Mouse (Mus musculus): ENCODE measurements at regions not wholly inside any gene's neighbourhood (a gene's known extent, or its start where the extent isn't known, plus 50 kb on each side); places are given as distances from the start of the nearest gene placed in this dataset.

DNA sequence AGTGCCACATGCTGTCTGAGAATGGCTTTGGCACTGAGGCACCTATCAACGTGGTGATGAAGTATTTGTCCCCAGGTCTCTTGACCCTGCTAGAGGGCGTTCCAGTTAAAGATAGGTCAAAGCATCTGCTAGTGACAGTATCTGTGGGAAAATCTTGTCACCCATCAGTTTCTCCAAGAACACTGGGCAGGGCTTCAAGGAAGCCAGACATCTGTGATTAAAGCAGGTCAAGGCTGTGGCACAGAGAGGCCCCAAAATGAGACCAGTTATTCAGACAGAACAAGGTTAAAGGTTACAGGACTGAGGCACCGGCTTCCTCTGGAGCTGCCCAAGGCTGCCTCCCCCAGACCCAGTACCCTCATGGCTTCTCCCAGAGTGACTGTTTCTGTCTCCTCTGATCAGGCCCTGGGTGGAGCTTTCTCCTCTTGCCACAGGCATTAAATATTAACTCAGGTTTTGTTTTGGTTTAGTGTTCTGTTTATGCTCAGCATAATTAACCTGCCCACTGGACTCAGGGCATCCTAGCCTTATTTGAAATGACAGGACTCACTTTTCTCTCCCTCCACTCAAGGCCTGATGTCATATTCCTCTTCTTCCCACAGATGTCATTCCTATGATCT is 128.6 kb downstream of the Tmem17 start:
- in situ Hi-C loops (cut with MboI), result loop anchor here (25.0 kb wide), 1 partner anchor 622 kb away; the partner anchor contains the start of gene Xpo1

DNA sequence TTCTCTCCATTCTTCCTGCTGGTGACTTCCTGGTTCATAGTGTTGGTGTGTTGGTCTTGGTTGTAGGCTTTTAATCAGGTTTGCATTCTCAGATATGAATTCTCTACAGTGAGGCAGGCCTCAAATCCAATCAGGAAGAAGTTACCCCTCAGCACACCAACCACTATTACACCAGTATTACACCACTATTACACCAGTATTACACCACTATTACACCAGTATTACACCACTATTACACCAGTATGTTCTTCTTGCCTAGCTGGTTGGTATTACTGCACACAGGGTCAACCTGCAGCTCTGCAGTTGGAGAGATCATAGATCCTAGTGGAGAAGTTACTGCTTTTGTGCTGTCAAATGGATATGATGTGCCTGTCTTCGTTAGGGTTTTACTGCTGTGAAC is 129.6 kb downstream of the Tmem17 start:
- in situ Hi-C loops (cut with MboI), result loop anchor here (25.0 kb wide), 1 partner anchor 621 kb away; the partner anchor contains the start of gene Xpo1

DNA sequence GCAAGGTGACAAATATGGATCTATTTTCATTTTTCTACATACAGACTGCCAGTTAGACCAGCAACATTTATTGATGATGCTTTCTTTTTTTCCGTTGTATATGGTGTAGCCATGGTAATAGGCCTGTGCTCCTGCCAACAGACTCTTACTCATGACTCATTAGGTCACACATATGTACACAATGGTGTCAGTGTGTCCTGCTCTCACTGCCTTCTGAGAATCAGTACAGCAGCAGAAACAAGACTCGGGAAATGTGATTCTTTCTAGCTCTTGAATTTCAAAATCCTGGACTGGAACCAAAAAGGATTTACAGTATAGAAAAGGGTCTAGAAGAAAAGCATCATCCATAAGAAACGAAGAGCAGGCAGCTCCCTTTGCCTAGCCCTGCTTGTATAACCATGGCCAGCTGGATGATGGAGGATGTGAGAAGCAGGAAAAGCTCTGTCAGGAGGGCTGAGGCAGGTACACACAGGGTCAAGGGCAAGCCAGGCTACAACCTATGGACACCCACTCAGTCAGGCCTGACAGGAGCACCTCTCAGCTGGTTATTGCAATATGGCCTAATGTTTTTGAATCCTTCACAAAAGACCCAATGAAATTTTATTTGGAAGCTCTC is 132.2 kb downstream of the Tmem17 start:
- in situ Hi-C loops (cut with MboI), result loop anchor here (25.0 kb wide), 1 partner anchor 618 kb away; the partner anchor contains the start of gene Xpo1

DNA sequence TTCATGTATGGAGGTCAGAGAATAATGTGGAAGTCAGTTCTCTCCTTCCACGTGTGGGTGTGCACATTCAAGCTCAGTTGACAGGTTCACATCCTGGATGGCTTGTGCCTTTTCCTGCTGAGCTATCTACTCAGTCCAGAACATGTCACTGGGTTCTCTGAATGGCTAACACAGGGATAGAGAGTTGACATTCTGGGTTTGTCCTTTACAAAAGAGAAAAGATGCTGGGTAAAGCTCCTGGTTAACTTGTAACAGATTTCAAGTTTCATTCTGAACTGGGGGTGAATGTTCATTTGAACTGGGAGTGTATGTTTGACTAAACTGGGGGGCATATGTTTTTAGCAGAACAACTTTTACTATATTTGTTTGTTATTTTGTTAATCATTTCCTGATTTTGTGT is 133.0 kb downstream of the Tmem17 start:
- in situ Hi-C loops (cut with MboI), result loop anchor here (25.0 kb wide), 1 partner anchor 617 kb away; the partner anchor contains the start of gene Xpo1

DNA sequence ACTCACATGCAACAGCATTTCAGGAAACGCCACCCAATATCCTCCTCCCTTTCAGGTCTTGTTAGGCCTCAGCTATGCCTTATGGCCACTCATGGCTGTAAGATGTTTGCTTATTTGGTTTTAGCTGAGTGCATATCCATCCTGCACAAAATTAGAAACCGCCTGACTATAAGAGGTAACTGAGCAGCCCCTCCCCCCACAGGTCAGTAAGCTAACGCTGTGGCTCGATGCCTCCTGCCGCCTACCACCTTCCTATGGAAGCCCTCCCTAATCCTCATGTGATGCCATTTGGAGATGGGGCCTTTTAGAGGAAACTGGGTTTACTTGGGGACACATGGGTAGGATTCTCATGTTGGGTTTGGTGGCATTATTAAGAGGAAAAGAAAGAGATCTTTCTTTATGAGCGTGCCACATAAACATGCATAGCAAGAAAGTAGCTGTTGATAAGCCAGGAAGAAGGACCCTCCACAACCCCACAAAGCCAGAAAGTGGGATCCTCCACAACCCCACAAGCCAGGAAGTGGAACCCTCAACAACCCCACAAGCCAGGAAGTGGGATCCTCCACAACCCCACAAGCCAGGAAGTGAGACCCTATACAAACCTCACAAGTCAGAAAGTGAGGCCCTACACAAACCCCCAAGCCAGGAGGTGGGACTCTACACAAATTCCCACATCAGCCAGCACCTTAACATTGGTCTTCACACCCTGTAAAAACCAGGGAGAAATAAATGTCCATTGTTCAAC is 134.5 kb downstream of the Tmem17 start:
- in situ Hi-C loops (cut with MboI), result loop anchor here (25.0 kb wide), 1 partner anchor 616 kb away; the partner anchor contains the start of gene Xpo1

DNA sequence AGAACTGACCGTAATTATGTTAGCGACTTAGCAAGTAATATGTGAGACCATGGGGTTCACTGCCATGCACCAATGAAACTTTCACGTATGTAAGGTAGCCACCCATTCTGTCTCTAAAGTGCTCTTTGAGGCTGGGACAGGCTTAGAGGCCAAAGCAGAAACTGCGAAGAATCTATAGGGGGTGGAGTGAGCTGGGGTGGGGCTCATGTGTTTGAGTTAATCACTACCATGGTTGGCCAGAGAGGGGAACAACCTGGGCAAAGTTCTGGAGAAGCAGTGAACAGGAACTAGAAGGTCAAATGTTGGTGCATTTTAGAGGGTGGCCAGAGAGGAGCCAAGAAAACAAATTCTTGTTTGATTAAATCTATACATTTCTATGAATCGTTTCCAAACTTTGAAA is 136.4 kb downstream of the Tmem17 start:
- in situ Hi-C loops (cut with MboI), result loop anchor here (25.0 kb wide), 1 partner anchor 614 kb away; the partner anchor contains the start of gene Xpo1

DNA sequence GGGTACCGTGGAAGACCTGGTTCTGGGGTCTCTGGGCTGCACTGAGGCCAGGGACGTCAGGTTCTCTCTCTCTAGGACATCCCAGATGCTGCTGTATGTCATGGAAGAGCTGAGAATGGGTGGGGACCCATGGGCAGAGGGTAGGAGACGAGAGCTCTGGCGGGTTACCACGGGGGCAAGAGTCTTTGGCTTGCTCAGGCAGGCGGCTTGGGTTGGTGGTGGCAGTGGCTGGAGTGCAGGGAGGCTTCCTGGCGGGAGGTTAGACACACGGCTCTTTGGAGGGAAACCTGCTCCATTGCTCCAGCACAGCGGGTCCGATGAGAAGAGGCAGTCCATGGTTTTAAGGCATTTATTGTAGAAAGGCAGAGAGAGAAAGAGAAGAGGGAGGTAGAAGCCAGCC is 138.9 kb downstream of the Tmem17 start:
- in situ Hi-C loops (cut with MboI), result no loop called here

DNA sequence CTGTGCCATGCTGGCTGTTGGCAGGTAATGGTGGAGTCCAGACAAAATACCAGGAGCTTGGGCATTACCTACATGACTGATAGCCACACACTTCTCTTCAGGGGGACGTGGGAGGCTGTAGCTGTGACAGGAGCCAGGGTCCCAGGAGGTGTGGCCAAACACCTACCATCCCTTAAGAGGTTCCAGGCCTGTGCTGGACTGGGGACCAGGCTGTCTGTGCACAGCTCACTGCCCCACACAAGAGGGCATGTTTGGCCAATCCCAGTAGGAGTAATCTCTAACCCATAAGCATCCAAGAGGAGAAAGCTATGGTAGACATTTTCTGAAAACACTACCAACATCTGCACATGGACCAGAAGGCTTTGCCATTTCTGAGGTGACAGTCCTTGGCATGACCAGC is 139.4 kb downstream of the Tmem17 start:
- in situ Hi-C loops (cut with MboI), result no loop called here

DNA sequence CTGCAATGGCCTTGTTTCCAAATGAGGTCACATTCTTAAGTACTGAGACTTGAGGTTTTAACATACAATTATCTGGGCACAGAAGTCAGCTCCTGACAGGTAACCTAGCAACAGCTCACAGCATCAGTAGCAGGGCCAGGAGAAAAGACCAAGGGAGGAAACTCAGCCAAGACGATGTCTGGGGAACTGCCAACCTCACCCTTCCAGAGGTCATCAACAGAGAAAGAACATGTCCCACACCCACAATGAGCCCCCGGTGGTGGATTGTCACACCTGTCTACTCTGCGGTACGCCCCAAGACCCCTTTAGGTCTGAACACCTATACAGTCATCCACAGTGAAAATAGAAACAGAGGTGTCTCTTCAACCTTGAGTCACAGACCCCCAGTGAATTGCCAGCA is 140.0 kb downstream of the Tmem17 start:
- in situ Hi-C loops (cut with MboI), result no loop called here

DNA sequence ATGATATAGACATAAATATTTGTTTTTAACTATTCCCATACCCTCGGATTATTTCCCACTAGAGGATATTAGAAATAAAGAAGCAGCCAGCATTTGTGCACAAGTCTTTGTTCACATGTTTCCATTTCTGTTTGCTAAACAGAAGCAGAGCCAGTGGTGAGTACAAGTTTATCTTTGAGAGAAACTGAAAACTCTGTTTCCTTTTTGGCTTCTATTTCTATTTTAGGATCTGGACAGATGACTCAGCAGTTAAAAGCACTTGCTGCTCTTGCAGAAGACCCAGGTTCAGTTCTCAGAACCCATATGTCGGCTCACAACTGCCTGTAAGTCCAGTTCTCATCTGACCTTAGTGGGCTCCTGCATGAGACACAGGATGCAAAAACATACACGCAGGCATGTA is 141.0 kb downstream of the Tmem17 start:
- in situ Hi-C loops (cut with MboI), result no loop called here

DNA sequence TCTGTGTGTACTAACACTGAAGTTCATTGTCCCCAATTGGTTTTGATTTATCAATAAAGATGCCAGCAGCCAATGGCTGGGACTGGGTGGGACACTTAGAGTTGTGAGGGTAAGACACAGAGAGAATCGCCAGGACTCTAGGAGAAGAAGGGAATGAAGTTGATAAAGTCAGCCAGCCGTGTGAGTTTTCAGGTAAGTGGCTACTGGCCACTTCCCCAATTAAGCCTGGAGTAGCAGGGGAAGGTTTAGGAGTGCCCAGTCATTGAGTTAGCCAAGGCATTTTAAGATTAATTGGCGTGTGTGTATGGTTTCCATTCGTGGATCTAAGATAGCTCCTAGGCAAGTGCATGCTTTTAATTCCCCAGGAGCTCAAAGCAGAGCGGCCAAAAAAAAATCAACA is 141.5 kb downstream of the Tmem17 start:
- in situ Hi-C loops (cut with MboI), result no loop called here

DNA sequence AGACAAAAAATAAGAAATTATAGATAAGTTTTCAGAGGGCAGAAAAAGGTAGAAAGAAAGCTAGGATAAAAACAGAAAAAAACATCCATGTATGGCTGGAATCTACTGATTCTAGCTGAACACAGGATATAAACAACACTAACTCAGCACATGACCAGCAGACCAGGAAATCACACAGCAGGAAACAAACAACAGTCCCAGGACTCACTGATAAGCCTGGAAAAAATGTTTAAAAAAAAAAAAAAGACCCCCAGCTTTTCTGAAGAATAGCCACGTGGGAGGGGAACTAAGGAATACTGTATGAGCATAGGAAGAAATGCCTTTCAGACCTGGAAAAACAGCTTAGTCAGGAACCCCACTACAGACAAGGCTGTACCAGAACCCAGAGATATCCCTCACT is 145.7 kb downstream of the Tmem17 start:
- in situ Hi-C loops (cut with MboI), result no loop called here

DNA sequence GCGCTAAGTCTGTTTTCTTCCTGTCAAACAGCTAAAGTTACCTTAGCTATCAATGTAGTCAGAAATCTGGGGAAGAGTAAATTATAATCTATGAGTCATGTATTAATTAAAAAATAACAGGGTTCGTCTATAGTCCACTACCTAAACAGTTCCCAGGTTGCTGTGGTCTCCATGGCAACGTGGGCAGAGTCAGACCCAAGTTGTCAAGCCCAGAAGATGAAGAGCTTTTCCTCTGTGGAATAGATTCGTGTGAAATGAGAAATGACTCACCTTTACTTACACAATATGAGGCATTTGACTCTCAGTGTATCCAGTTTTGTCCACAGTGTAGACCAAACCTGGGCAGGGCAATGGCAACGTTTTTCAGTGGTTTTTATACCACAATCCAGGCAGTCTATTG is 149.2 kb downstream of the Tmem17 start:
- in situ Hi-C loops (cut with MboI), result no loop called here

DNA sequence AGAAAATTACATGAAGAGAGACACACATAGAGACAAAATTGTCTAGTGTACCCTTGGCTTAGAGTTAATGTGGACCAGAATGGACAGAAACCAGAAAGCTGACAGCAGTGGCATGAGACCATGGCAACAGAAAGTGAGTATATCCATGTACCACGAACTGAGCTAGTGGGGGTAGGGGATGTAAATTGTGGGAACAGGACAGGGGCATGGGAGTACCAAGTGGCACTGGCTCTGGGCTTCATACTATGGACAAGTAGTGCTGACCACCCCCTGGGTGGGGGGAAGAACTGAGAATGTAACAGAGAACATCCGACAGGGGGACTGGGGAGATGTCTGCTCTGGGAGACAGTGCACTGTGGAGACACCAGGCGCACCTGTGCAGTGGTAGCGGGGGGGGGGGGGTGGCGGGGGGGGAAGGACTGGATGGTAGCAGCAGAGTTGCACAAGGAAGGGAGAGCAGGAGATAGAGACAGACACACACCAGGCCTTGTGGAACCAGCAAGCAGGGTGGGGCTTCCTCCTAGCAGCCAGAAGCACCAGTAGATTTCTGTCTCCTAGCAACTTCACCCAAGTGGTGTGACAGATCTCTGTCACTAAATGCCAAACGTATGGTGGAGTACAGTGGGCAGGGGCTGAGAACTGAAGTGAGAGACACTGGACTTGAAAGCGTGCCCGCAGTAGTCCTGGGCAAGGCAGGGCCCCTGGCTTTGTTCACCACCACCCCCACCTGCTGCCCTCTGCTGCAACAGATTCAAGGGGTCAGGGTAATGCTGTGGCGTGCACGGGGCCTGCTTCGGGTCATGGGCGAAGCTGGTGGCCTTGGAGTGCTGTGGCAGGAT is 150.0 kb downstream of the Tmem17 start:
- in situ Hi-C loops (cut with MboI), result no loop called here

DNA sequence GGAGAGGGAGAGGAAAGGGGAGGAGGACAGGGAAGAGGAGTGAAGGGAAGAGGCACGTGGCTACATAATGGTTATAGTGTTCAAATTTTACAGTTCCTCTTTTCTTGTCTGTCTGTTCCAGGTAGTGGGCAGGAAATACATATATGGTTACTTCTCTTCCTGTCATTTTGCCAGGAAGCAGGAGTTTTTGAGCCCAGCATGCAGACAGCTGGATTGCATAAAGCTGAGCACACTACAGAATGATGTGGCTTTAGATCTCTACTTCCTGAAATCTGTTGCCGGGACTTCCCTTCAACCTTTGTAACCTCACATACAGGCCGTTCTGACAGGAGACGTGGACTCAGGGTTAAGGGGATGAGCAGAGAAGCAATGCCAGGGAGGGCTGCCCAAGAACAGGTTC is 154.1 kb downstream of the Tmem17 start:
- in situ Hi-C loops (cut with MboI), result no loop called here

DNA sequence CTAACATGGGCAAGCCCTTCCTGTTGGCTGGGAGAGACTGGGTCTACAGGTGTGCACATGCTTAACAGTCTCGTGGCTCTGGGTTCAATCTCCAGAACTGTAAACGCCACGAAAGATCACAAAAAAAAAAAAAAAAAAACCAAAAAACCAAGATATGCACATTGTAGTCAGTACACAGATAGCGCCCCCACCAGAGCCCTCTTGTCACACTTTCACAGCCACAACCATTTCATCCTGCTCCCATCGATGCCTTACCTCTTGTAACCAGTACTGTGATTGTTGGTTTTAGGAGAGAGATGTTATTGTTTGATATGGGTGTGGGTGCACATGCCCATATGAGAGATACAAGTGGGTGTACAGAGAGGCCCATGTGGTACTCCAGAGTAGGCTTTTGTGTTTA is 154.5 kb downstream of the Tmem17 start:
- in situ Hi-C loops (cut with MboI), result no loop called here

DNA sequence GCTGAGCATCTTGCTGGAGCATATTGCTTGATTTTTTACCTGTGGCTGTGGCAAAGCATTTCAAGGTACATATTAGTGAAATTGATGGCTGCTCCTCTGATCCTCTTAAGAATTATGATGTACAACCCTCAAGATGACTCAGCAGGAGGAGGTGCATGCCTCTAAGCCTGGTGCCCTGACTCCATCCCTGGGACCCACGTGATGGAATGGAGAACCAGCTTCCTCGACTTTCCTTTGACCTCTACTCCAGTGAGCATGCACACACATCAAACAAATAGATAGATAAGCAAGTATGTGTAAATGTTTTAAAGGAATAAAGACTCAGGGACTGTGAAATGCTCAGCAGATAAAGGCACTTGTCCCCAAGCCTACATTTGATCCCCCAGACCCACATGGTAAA is 156.3 kb downstream of the Tmem17 start:
- in situ Hi-C loops (cut with MboI), result no loop called here

DNA sequence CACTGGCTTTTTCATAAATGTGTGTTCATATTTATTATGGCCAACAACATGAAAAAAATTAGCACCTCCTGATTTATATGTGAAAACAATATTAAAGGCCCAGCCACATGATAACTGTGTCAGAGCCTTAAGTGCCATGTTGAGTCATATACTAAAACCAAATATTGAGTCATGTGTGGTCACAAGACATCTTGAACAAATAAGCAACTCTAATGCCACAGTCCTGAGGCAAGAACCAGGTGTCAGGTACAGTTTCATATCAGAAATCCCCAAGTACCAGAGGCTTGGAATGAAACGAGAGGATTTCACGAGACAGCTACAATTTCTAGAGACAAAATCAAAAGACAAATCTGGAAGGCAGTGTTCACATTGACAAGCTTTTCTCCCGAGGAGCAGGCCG is 157.4 kb downstream of the Tmem17 start:
- in situ Hi-C loops (cut with MboI), result no loop called here

DNA sequence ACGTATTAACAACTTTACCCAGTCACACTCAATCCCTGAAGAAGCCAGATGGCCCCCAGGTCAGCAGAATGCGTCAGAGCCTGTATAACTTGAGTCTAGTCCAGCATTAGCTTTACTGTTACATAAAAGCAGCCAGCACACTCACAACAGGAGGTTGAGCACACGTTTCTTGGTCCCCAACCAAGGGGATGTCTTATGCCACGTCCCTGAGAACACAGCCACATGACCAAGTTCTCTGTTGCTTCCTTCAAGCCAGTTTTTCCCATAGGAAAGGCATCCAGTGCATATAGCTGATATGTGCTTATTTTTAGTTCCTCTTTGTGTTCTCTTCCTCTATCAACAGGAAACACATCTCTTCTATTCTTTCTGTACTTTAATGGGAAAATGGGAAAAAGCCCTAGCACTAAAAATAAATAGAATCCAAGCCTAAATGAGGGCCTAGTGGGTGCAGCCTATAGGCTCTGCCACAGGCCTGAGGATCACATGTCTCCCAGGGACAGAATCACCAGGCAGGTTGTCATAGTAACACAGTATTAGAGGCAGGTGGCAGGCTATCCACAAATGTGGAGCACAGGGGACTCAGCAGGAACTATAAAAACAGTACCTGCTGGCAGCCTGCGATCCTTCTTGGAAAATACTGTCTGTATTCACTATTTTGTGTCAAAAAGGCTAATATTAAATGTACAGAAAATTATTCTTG is 160.1 kb downstream of the Tmem17 start:
- in situ Hi-C loops (cut with MboI), result loop anchor here (10.0 kb wide), 1 partner anchor 283 kb away; no protein-coding TSS in a partner anchor

DNA sequence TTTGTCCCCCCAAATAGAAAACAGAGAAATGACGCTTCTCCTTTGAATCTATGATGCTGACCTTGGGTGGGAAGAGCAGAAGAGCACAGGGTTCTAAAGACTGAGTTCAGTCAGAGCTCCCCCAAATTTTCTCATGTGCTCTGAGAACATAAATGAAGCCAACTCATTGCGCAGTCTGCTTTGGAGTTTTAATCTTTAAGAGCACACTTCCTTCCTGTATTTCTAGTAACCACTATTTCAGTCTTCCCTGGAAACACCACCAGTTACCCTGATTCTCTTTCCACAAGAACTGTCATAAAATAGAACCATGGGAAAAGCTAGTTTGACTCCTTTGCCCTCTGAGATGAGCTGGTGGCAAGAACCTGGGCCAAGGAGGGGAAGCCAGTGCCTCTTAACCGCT is 163.2 kb downstream of the Tmem17 start:
- in situ Hi-C loops (cut with MboI), result loop anchor here (10.0 kb wide), 1 partner anchor 280 kb away; no protein-coding TSS in a partner anchor

DNA sequence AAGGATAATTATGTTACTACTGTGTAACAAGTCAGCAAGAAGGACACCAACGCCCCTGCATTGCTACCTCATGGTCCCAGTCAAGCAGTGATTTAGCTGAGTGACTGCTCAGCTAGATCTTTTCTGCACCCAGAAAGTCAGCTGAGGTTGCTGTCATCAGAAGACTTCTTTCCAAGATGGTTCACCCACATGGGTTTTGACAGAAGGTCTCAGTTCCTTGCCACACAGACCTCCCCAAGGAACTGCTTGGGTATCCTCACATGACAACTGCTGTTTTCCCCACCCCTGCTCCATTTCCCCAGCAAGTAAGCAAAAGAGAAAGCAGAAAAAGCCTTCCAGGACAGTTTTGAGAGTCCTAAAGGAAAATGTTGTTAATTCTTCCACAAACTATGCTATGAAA is 163.9 kb downstream of the Tmem17 start:
- in situ Hi-C loops (cut with MboI), result loop anchor here (10.0 kb wide), 1 partner anchor 279 kb away; no protein-coding TSS in a partner anchor

Data from mature B cell (primary cell).